Mouse (Mus musculus) embryonic facial prominence, embryonic 11.5 days (tissue): ENCODE measurements around the gene Gm26620. TPM values are rescaled to one million over a fixed set of nuclear protein-coding genes. Genes with fewer than 3 reads are reported as not detected.

Experiments used
- ATAC-seq: fragments of 200-750 bp; cut with Nextera tagmentation; replicated peaks from 2 replicates; pipeline ENCODE4 v1.8.0; 2017; ENCODE audit warnings: low read depth; ENCODE audit not compliant: insufficient number of reproducible peaks, low FRiP score, low TSS enrichment
- DNase-seq: peaks from one replicate; pipeline ENCODE4 v3.0.0-alpha.2; 2015; ENCODE audit warnings: low spot score
- H3K27ac ChIP-seq: fragments of 300-500 bp; sonication (generic); replicated peaks from 2 replicates; pipeline ENCODE4 v1.5.1; 2014; ENCODE audit warnings: mild to moderate bottlenecking, low read depth, low read length, control low read depth
- H3K27me3 ChIP-seq: fragments of 300-500 bp; sonication (generic); 2 replicates; pipeline ENCODE4 v1.6.1; 2014; ENCODE audit warnings: mild to moderate bottlenecking, low read length, moderate library complexity, mixed read lengths; ENCODE audit not compliant: control insufficient read depth, insufficient read depth
- H3K36me3 ChIP-seq: fragments of 300-500 bp; sonication (generic); replicated peaks from 2 replicates; pipeline ENCODE4 v1.6.1; 2014; ENCODE audit warnings: low read depth, mild to moderate bottlenecking, low read length, moderate library complexity, mixed read lengths; ENCODE audit not compliant: control insufficient read depth, insufficient read depth
- H3K4me1 ChIP-seq: fragments of 300-500 bp; sonication (generic); 2 replicates; pipeline ENCODE4 v1.6.1; 2014; ENCODE audit warnings: low read length, mixed read lengths; ENCODE audit not compliant: control insufficient read depth, insufficient read depth
- H3K4me2 ChIP-seq: fragments of 300-500 bp; sonication (generic); 2 replicates; pipeline ENCODE4 v1.6.1; 2014; ENCODE audit warnings: low read depth, mild to moderate bottlenecking, control low read depth, low read length, moderate library complexity
- H3K4me3 ChIP-seq: fragments of 300-500 bp; sonication (generic); 2 replicates; pipeline ENCODE4 v1.5.1; 2014; ENCODE audit warnings: low read depth, low read length, control low read depth
- H3K9ac ChIP-seq: fragments of 300-500 bp; sonication (generic); replicated peaks from 2 replicates; pipeline ENCODE4 v1.6.1; 2014; ENCODE audit warnings: mild to moderate bottlenecking, control low read depth, low read length
- H3K9me3 ChIP-seq: fragments of 300-500 bp; sonication (generic); replicated peaks from 2 replicates; pipeline ENCODE4 v1.6.1; 2016; ENCODE audit warnings: mild to moderate bottlenecking, low read length, inconsistent platforms, mixed read lengths; ENCODE audit not compliant: control insufficient read depth
- WGBS: fragments of 180-500 bp; shearing (Covaris S2); extraction: QIAGEN DNeasy Blood & Tissue Kit; methylation state at CpG from one replicate; pipeline ENCODE4 v1.1.7; 2014; 5-methylcytosine and 5-hydroxymethylcytosine counted together
- polyA plus RNA-seq: library from polyadenylated mRNA; unstranded; fragments of >200 nt; fragmentation: Nextera tagmentation; extraction: Ambion mirVana; gene quantifications from 2 replicates; pipeline ENCODE4 v1.2.1, GENCODE M21; 2014

Gm26620 gene
- polyA plus RNA-seq, 1 experiment from 2014 or later, result not detected

- Histone ChIP-seq H3K36me3 (peaks cover 3% of the 10 kb centered on the region; the same call in 1 of the 2 replicates), H3K4me2 (no peak overlapping the region), H3K27me3 (no peaks in the 10 kb centered on the region), H3K9ac (no peak overlapping the region), H3K9me3 (no peaks in the 10 kb centered on the region), H3K27ac (no peak overlapping the region), H3K4me3 (no peak overlapping the region), H3K4me1 (no peaks in the 10 kb centered on the region)
- DNase-seq, result no peak
- no peak for ATAC-seq
- 97% methylated on average over 5 of the region's 5 CpGs for WGBS
Measured at GRCm38 (mm10) chr1:170876906-170877305, 8.0 kb upstream of the Gm26620 start.

GRCm38 (mm10) chr1:170882915-170883485 is 1.9 kb upstream of the Gm26620 start:
- no peak overlapping the region for H3K27ac ChIP-seq
- DNase-seq (no peak), ATAC-seq (no peak)
- no peak overlapping the region for H3K4me2 ChIP-seq
- no peak overlapping the region for H3K4me3 ChIP-seq
- WGBS, result 91% methylated on average over 5 of the region's 5 CpGs
- no peaks in the 10 kb centered on the region for H3K9me3 ChIP-seq
- no peak overlapping the region for H3K9ac ChIP-seq
- H3K36me3 ChIP-seq, result peaks cover 3% of the 10 kb centered on the region; the same call in 1 of the 2 replicates
- H3K4me1 ChIP-seq, result no peaks in the 10 kb centered on the region
- no peaks in the 10 kb centered on the region for H3K27me3 ChIP-seq

- ATAC-seq (no peak), DNase-seq (no peak)
- peak overlapping the region; percentile 93 for H3K9ac ChIP-seq
- peaks cover 3% of the 10 kb centered on the region; the same call in 1 of the 2 replicates for H3K36me3 ChIP-seq
- WGBS, result 28% methylated on average over 8 of the region's 8 CpGs
- H3K4me2 ChIP-seq, result peak overlapping the region; percentile 74
- peak overlapping the region; percentile 95 for H3K4me3 ChIP-seq
- no peaks in the 10 kb centered on the region for H3K9me3 ChIP-seq
- no peaks in the 10 kb centered on the region for H3K27me3 ChIP-seq
- no peaks in the 10 kb centered on the region for H3K4me1 ChIP-seq
- H3K27ac ChIP-seq, result no peak overlapping the region
Measured at GRCm38 (mm10) chr1:170884390-170884789, 475 bp upstream of the Gm26620 start.

GRCm38 (mm10) chr1:170886044-170886458 is 1.2 kb downstream of the Gm26620 start:
- no peak overlapping the region for H3K4me3 ChIP-seq
- no peak for DNase-seq
- WGBS, result 54% methylated on average over 6 of the region's 6 CpGs
- H3K4me2 ChIP-seq, result no peak overlapping the region
- H3K9ac ChIP-seq, result no peak overlapping the region
- no peak overlapping the region for H3K27ac ChIP-seq
- H3K4me1 ChIP-seq, result no peaks in the 10 kb centered on the region
- H3K9me3 ChIP-seq, result no peaks in the 10 kb centered on the region
- no peaks in the 10 kb centered on the region for H3K36me3 ChIP-seq
- no peaks in the 10 kb centered on the region for H3K27me3 ChIP-seq
- ATAC-seq, result no peak

GRCm38 (mm10) chr1:170889310-170889709 is 4.4 kb downstream of the Gm26620 start:
- H3K27me3 ChIP-seq, result no peaks in the 10 kb centered on the region
- no peaks in the 10 kb centered on the region for H3K36me3 ChIP-seq
- no peak for DNase-seq
- WGBS, result 69% methylated on average over 4 of the region's 4 CpGs
- no peak overlapping the region for H3K4me3 ChIP-seq
- H3K4me2 ChIP-seq, result no peak overlapping the region
- H3K4me1 ChIP-seq, result no peaks in the 10 kb centered on the region
- no peaks in the 10 kb centered on the region for H3K9me3 ChIP-seq
- ATAC-seq, result no peak
- H3K27ac ChIP-seq, result no peak overlapping the region
- no peak overlapping the region for H3K9ac ChIP-seq

GRCm38 (mm10) chr1:170891646-170892045 is 6.8 kb downstream of the Gm26620 start:
- 77% methylated on average over 2 of the region's 2 CpGs for WGBS
- Histone ChIP-seq H3K4me2 (no peak overlapping the region), H3K27ac (no peak overlapping the region), H3K9me3 (no peaks in the 10 kb centered on the region), H3K4me3 (no peak overlapping the region), H3K4me1 (no peaks in the 10 kb centered on the region), H3K36me3 (no peaks in the 10 kb centered on the region), H3K9ac (no peak overlapping the region), H3K27me3 (no peaks in the 10 kb centered on the region)
- DNase-seq, result no peak
- no peak for ATAC-seq

- Histone ChIP-seq H3K9ac (no peak overlapping the region), H3K9me3 (no peaks in the 10 kb centered on the region), H3K4me1 (no peaks in the 10 kb centered on the region), H3K27ac (no peak overlapping the region), H3K36me3 (no peaks in the 10 kb centered on the region), H3K4me3 (no peak overlapping the region), H3K4me2 (no peak overlapping the region), H3K27me3 (no peaks in the 10 kb centered on the region)
- WGBS, result 45% methylated on average over 1 of the region's 1 CpGs
- no peak for DNase-seq
- no peak for ATAC-seq
Measured at GRCm38 (mm10) chr1:170892279-170892678, 7.4 kb downstream of the Gm26620 start.

GRCm38 (mm10) chr1:170894603-170895602 is 10.0 kb downstream of the Gm26620 start:
- WGBS, result 65% methylated on average over 9 of the region's 9 CpGs
- DNase-seq (peak; percentile 80), ATAC-seq (no peak)
- no peak overlapping the region for H3K4me2 ChIP-seq
- H3K9me3 ChIP-seq, result no peaks in the 10 kb centered on the region
- H3K27ac ChIP-seq, result no peak overlapping the region
- no peaks in the 10 kb centered on the region for H3K36me3 ChIP-seq
- H3K4me1 ChIP-seq, result no peaks in the 10 kb centered on the region
- H3K9ac ChIP-seq, result no peak overlapping the region
- no peak overlapping the region for H3K4me3 ChIP-seq
- no peaks in the 10 kb centered on the region for H3K27me3 ChIP-seq
